Mouse (Mus musculus): ENCODE measurements around the gene Gga3. TPM values are rescaled to one million over a fixed set of nuclear protein-coding genes. Genes with fewer than 3 reads are reported as not detected.

Gene Gga3
- polyA plus RNA-seq, 1 experiment from 2014 or later = 18.1 TPM

- Histone ChIP-seq H3K9ac (no peak overlapping the region), H3K27me3 (no peaks in the 10 kb centered on the region), H3K9me3 (no peaks in the 10 kb centered on the region), H3K4me1 (0 out of 2 replicates have a peak, but pooled peaks cover 3% of the 10 kb centered on the region), H3K4me2 (no peak overlapping the region), H3K4me3 (no peak overlapping the region), H3K36me3 (peaks cover 3% of the 10 kb centered on the region), H3K27ac (no peak overlapping the region)
- no peak for ATAC-seq (ENCODE audit: borderline replicate concordance, extremely low read depth, low FRiP score, low TSS enrichment)
- WGBS = 71% methylated on average over 3 of the region's 4 CpGs
Measured at GRCm38 (mm10) chr11:115640311-115640828, 36.5 kb upstream of the Gga3 start.

DNA sequence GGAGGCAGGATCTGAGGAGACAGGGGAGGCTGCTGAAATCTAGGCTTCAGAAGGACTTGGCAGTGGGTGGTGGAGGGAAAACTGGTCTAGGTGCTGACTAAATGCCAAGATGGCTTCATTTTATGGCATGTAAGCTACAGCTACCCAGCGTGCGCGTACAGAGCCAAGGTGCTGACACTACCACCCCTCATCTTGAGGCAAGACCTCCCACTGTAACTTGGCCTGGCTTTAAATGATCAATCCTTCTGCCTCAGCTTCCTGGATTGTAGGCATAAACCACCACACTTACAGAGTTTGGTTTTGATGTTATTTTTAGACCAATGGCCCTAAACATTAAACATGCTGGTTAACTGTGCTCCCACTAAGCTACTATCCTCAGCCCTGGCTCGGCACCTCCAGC, 35.7 kb upstream of the Gga3 start:
- Histone ChIP-seq H3K9ac (0 out of 2 replicates have a peak overlapping the region, but pooled peaks have one; percentile 24), H3K4me1 (0 out of 2 replicates have a peak, but pooled peaks cover 3% of the 10 kb centered on the region), H3K36me3 (peaks cover 2% of the 10 kb centered on the region; the same call in 1 of the 2 replicates), H3K4me3 (no peak overlapping the region), H3K27ac (0 out of 2 replicates have a peak overlapping the region, but pooled peaks have one; percentile 19), H3K27me3 (no peaks in the 10 kb centered on the region), H3K4me2 (no peak overlapping the region), H3K9me3 (no peaks in the 10 kb centered on the region)
- no peak for ATAC-seq (ENCODE audit: borderline replicate concordance, extremely low read depth, low FRiP score, low TSS enrichment)
- 56% methylated on average over 4 of the region's 4 CpGs for WGBS

GRCm38 (mm10) chr11:115638498-115639409, 34.9 kb upstream of the Gga3 start:
- 0 out of 2 replicates have a peak, but pooled peaks cover 3% of the 10 kb centered on the region for H3K4me1 ChIP-seq
- no peak overlapping the region for H3K4me2 ChIP-seq
- H3K36me3 ChIP-seq = peaks cover 2% of the 10 kb centered on the region; the same call in 1 of the 2 replicates
- H3K27me3 ChIP-seq = no peaks in the 10 kb centered on the region
- no peak overlapping the region for H3K4me3 ChIP-seq
- H3K9me3 ChIP-seq = no peaks in the 10 kb centered on the region
- no peak for ATAC-seq (ENCODE audit: borderline replicate concordance, extremely low read depth, low FRiP score, low TSS enrichment)
- 60% methylated on average over 5 of the region's 5 CpGs for WGBS
- H3K9ac ChIP-seq = no peak overlapping the region
- H3K27ac ChIP-seq = no peak overlapping the region

- Histone ChIP-seq H3K4me2 (no peak overlapping the region), H3K9me3 (no peaks in the 10 kb centered on the region), H3K4me3 (no peak overlapping the region), H3K4me1 (0 out of 2 replicates have a peak, but pooled peaks cover 3% of the 10 kb centered on the region), H3K27ac (no peak overlapping the region), H3K9ac (no peak overlapping the region), H3K36me3 (0 out of 2 replicates have a peak, but pooled peaks cover 2% of the 10 kb centered on the region), H3K27me3 (no peaks in the 10 kb centered on the region)
- WGBS = 51% methylated on average over 3 of the region's 3 CpGs
- ATAC-seq (ENCODE audit: borderline replicate concordance, extremely low read depth, low FRiP score, low TSS enrichment) = no peak
Measured at GRCm38 (mm10) chr11:115636960-115637359, 33.1 kb upstream of the Gga3 start.

GRCm38 (mm10) chr11:115635484-115635883, 31.6 kb upstream of the Gga3 start:
- Histone ChIP-seq H3K4me1 (0 out of 2 replicates have a peak, but pooled peaks cover 3% of the 10 kb centered on the region), H3K36me3 (0 out of 2 replicates have a peak, but pooled peaks cover 2% of the 10 kb centered on the region), H3K4me3 (no peak overlapping the region), H3K9me3 (no peaks in the 10 kb centered on the region), H3K27me3 (no peaks in the 10 kb centered on the region), H3K9ac (no peak overlapping the region), H3K27ac (no peak overlapping the region), H3K4me2 (no peak overlapping the region)
- 69% methylated on average over 8 of the region's 8 CpGs for WGBS
- no peak for ATAC-seq (ENCODE audit: borderline replicate concordance, extremely low read depth, low FRiP score, low TSS enrichment)

DNA sequence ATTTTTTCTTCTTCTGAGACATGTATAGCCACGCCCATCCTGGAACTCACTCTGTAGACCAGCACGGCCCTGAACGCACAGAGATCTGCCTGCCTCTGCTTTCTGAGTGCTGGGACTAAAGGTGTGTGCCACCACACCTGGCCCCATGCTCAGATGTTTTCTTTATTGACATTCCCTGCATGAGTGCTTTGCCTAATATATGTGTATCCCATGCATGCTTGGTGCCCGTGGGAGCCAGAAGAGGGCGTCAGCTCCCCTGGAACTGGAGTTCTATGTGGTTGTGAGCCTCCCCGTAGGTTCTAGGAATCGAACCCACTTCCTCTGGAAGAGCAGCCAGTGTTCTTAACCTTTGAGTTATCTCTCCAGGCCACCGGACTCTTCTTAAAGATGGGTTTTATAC, 31.2 kb upstream of the Gga3 start:
- no peak overlapping the region for H3K4me2 ChIP-seq
- WGBS = 77% methylated on average over 8 of the region's 8 CpGs
- no peak overlapping the region for H3K4me3 ChIP-seq
- H3K27me3 ChIP-seq = no peaks in the 10 kb centered on the region
- H3K27ac ChIP-seq = no peak overlapping the region
- ATAC-seq (ENCODE audit: borderline replicate concordance, extremely low read depth, low FRiP score, low TSS enrichment) = no peak
- no peaks in the 10 kb centered on the region for H3K9me3 ChIP-seq
- 0 out of 2 replicates have a peak, but pooled peaks cover 3% of the 10 kb centered on the region for H3K4me1 ChIP-seq
- H3K36me3 ChIP-seq = 0 out of 2 replicates have a peak, but pooled peaks cover 2% of the 10 kb centered on the region
- no peak overlapping the region for H3K9ac ChIP-seq

- WGBS = 41% methylated on average over 4 of the region's 4 CpGs
- Histone ChIP-seq H3K9me3 (no peaks in the 10 kb centered on the region), H3K4me3 (no peak overlapping the region), H3K9ac (no peak overlapping the region), H3K27ac (no peak overlapping the region), H3K4me2 (no peak overlapping the region), H3K27me3 (no peaks in the 10 kb centered on the region), H3K36me3 (0 out of 2 replicates have a peak, but pooled peaks cover 2% of the 10 kb centered on the region), H3K4me1 (no peaks in the 10 kb centered on the region)
- no peak for ATAC-seq (ENCODE audit: borderline replicate concordance, extremely low read depth, low FRiP score, low TSS enrichment)
Measured at GRCm38 (mm10) chr11:115634109-115634508, 30.3 kb upstream of the Gga3 start.

DNA sequence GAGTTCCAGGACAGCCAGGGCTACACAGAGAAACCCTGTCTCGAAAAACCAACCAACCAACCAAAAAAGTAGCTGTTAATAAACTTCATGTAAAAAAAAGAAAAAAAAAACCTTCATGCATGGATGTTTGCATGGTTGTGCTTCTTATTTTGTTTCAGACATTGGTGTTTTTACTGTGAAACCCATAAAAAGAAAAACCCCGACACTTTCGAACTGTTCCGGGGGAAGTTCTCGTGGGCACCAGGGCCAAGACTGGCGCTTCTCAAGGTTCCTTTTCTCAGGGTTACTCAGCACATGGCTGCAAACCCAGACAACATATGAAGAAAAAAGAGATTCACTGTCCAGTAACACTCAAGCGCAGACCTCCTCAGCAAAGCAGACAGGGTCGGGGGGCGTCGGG, 29.0 kb upstream of the Gga3 start:
- H3K27me3 ChIP-seq = no peaks in the 10 kb centered on the region
- 79% methylated on average over 10 of the region's 10 CpGs for WGBS
- H3K27ac ChIP-seq = no peak overlapping the region
- H3K36me3 ChIP-seq = 0 out of 2 replicates have a peak, but pooled peaks cover 2% of the 10 kb centered on the region
- no peak overlapping the region for H3K4me2 ChIP-seq
- ATAC-seq (ENCODE audit: borderline replicate concordance, extremely low read depth, low FRiP score, low TSS enrichment) = no peak
- no peak overlapping the region for H3K9ac ChIP-seq
- no peak overlapping the region for H3K4me3 ChIP-seq
- H3K9me3 ChIP-seq = no peaks in the 10 kb centered on the region
- H3K4me1 ChIP-seq = no peaks in the 10 kb centered on the region

DNA sequence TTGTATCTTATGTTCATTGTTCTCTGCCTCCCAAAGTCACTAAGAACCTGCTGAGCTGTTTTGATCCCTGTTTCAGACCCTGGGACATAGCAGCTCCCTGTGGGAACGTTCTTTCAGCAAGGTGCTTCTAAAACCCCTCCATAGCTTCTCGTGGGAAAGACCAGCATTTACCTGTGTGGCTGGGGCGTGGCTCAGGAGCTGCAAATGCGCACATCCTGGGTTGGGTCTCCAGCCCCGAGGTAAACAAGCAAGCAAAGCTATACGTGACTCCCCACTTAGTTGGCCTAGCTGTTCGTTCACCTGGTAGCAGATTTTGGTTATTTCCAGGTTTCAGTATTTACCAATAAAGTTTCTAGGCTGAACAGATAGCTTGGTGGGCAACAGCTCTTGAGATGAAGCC, 28.4 kb upstream of the Gga3 start:
- Histone ChIP-seq H3K27me3 (no peaks in the 10 kb centered on the region), H3K9me3 (no peaks in the 10 kb centered on the region), H3K36me3 (0 out of 2 replicates have a peak, but pooled peaks cover 2% of the 10 kb centered on the region), H3K9ac (no peak overlapping the region), H3K4me1 (peaks cover 4% of the 10 kb centered on the region; the same call in 1 of the 2 replicates), H3K4me3 (no peak overlapping the region), H3K27ac (no peak overlapping the region), H3K4me2 (no peak overlapping the region)
- 72% methylated on average over 7 of the region's 7 CpGs for WGBS
- no peak for ATAC-seq (ENCODE audit: borderline replicate concordance, extremely low read depth, low FRiP score, low TSS enrichment)

GRCm38 (mm10) chr11:115631505-115631890, 27.6 kb upstream of the Gga3 start:
- ATAC-seq (ENCODE audit: borderline replicate concordance, extremely low read depth, low FRiP score, low TSS enrichment) = no peak
- Histone ChIP-seq H3K9me3 (no peaks in the 10 kb centered on the region), H3K36me3 (0 out of 2 replicates have a peak, but pooled peaks cover 2% of the 10 kb centered on the region), H3K4me1 (peaks cover 9% of the 10 kb centered on the region; the same call in 1 of the 2 replicates), H3K9ac (no peak overlapping the region), H3K27ac (0 out of 2 replicates have a peak overlapping the region, but pooled peaks have one; percentile 39), H3K4me3 (no peak overlapping the region), H3K27me3 (no peaks in the 10 kb centered on the region), H3K4me2 (peak overlapping the region; percentile 18; the same call in 1 of the 2 replicates)
- 20% methylated on average over 3 of the region's 3 CpGs for WGBS

GRCm38 (mm10) chr11:115630532-115631504, 27.0 kb upstream of the Gga3 start:
- Histone ChIP-seq H3K9me3 (no peaks in the 10 kb centered on the region), H3K4me3 (no peak overlapping the region), H3K36me3 (0 out of 2 replicates have a peak, but pooled peaks cover 2% of the 10 kb centered on the region), H3K4me1 (peaks cover 9% of the 10 kb centered on the region; the same call in 1 of the 2 replicates), H3K4me2 (peak overlapping the region; percentile 18; the same call in 1 of the 2 replicates), H3K27ac (0 out of 2 replicates have a peak overlapping the region, but pooled peaks have one; percentile 39), H3K27me3 (no peaks in the 10 kb centered on the region), H3K9ac (no peak overlapping the region)
- no peak for ATAC-seq (ENCODE audit: borderline replicate concordance, extremely low read depth, low FRiP score, low TSS enrichment)
- WGBS = 41% methylated on average over 16 of the region's 16 CpGs
